In the genomic region with DNA sequence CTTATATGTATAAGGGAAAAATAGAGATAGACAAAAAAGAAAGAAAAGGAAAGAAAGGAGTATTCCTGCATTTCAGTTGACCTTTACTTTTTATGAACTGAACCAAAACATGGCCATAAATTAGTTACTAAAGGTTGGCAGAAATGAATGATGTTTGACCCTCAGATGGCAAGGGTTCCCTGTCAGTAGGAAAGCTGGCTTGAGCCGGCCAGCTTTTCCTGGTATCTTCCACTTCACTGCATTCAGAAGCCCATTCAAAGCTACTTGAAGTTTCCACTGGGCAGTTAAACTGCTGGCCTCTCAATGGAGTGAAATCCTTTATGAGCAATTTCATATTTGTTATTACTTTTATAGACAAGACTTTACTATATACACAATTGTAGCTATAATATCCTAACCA, we compare ENCODE assay signal across 28 mouse cellular contexts.
DNase-seq lines count a peak whose midpoint lies in the region; ATAC-seq lines count a peak whose summit lies in the region.
"Had no signal": no experiment of that assay in that cellular context is flagged by ENCODE, and none has a peak within 500 bp of the region (broad histone marks: within the 10 kb centered on the region; RNA-seq: fewer than 3 reads in every experiment).

No protein-coding gene starts in this region.

- H3K36me3 ChIP-seq in kidney, embryonic 15.5 days = no peaks in the 10 kb centered on the region
- H3K36me3 ChIP-seq: forebrain, embryonic 10.5 days; G1E; heart, embryonic 12.5 days; heart, embryonic 15.5 days; hindbrain, embryonic 10.5 days; hindbrain, embryonic 13.5 days had no signal

- peak; percentile 7 for DNase-seq in kidney, adult 18-20 months
- peak; percentile 58 for DNase-seq in kidney, adult 9 months
- DNase-seq in kidney, postnatal 25 days = peak; percentile 16 to 57
- DNase-seq in urinary bladder, adult 2 months (ENCODE audit: low spot score) = no peak
- DNase-seq in urinary bladder, postnatal 14 days (ENCODE audit: low spot score) = no peak
- DNase-seq: adrenal gland, postnatal 10 days; adrenal gland, postnatal 36 days; B cell, adult 2 months; cerebellum, adult 18-20 months; cerebellum, adult 9-10 months; cerebellum, postnatal 14 days; forebrain, postnatal 0 days; gastrocnemius, adult 2 months; gastrocnemius, postnatal 14 days; heart, adult 11 months; heart, postnatal 10 days; heart, postnatal 36 days had no signal

- H3K9ac ChIP-seq in kidney, embryonic 15.5 days = no peak overlapping the region
- H3K9ac ChIP-seq: forebrain, embryonic 13.5 days; forebrain, postnatal 0 days; heart, embryonic 12.5 days; heart, embryonic 15.5 days; hindbrain, embryonic 13.5 days had no signal

- WGBS in kidney, embryonic 15.5 days = 59% methylated on average over 1 of the region's 1 CpGs

- no peak overlapping the region for H3K4me2 ChIP-seq in kidney, embryonic 15.5 days
- H3K4me2 ChIP-seq: forebrain, embryonic 13.5 days; heart, embryonic 12.5 days; heart, embryonic 15.5 days; hindbrain, embryonic 13.5 days had no signal

- peaks cover 19% of the 10 kb centered on the region for H3K27me3 ChIP-seq in kidney, embryonic 15.5 days
- H3K27me3 ChIP-seq: CH12.LX; forebrain, embryonic 13.5 days; heart, embryonic 12.5 days; heart, embryonic 15.5 days; hindbrain, embryonic 13.5 days had no signal

- H3K27ac ChIP-seq in kidney, embryonic 15.5 days = no peak overlapping the region
- H3K27ac ChIP-seq: forebrain, embryonic 10.5 days; forebrain, embryonic 13.5 days; gastrocnemius, adult 2 months; heart, embryonic 15.5 days; hindbrain, embryonic 10.5 days; hindbrain, embryonic 13.5 days; hindbrain, postnatal 0 days had no signal

- no peaks in the 10 kb centered on the region for H3K4me1 ChIP-seq in kidney, embryonic 15.5 days
- H3K4me1 ChIP-seq: forebrain, embryonic 10.5 days; forebrain, embryonic 13.5 days; heart, embryonic 12.5 days; heart, embryonic 15.5 days; hindbrain, embryonic 10.5 days; hindbrain, embryonic 13.5 days had no signal

- no peaks in the 10 kb centered on the region for H3K9me3 ChIP-seq in kidney, embryonic 15.5 days (replicated peaks)
- H3K9me3 ChIP-seq: forebrain, embryonic 10.5 days; forebrain, embryonic 13.5 days; G1E; heart, embryonic 12.5 days; heart, embryonic 15.5 days; hindbrain, embryonic 10.5 days; hindbrain, embryonic 13.5 days had no signal

- H3K4me3 ChIP-seq in kidney, embryonic 15.5 days (replicated peaks) = no peak overlapping the region
- H3K4me3 ChIP-seq: forebrain, embryonic 10.5 days; forebrain, embryonic 13.5 days; gastrocnemius, adult 2 months; heart, embryonic 12.5 days; heart, embryonic 15.5 days; hindbrain, embryonic 10.5 days; hindbrain, embryonic 13.5 days had no signal

- no peak for ATAC-seq in kidney, embryonic 15.5 days (replicated peaks; ENCODE audit: low FRiP score)
- ATAC-seq: forebrain, embryonic 13.5 days; forebrain, postnatal 0 days; hindbrain, postnatal 0 days; Patski had no signal

Comparison
In these comparisons a context has a peak if more than half of its experiments do, and no peak if none do; other contexts are left out.
1. DNase-seq: peak in kidney, adult 18-20 months (single experiment), kidney, adult 9 months (single experiment) and kidney, postnatal 25 days (2 of 2); none in urinary bladder, adult 2 months (single experiment) and urinary bladder, postnatal 14 days (single experiment).